Mouse (Mus musculus): ENCODE results near the gene Tmem140.

The Tmem140 gene

DNA sequence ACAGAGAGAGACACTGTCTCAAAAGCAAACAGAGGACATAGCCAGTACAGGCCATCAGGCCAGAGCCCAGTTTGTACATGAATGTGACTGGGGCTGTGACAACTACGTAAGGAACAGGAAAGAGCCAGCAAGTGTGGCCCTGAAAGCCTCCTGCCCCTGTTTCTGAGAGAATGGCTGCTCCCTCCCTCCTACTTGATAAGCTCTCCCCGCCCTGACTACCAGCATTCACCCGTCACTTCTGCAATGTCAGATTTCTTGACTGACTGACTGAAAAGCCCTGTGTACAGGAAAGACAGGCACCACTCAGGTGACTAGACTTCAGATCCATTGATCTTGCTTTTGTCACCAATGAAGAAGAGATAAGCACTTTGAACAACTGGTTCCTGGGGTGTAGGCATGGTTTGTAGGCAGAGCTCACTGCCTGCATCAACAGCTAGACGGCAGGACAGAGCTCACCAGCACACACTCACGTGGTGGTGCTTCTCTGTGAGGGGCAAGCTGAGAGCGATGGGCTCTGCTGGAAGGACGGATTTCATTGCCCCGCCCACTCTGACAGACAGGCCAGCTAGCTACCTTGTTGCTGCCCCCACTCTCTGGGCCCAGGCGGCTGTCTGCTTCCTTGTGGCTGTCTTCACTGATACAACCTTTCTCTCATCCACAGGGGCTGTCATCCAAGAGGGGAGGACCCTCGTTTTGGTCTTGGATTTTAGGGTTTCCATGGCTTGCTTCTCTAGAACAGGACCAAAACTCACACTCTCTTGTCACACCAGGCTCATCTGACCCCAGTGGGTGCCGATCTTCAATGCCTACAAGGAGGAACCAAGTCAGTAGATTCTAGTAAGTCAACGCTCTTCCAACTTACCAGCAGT lies 13.3 kb downstream of the Tmem140 start:
- DNase-seq: peak; percentile 31

DNA sequence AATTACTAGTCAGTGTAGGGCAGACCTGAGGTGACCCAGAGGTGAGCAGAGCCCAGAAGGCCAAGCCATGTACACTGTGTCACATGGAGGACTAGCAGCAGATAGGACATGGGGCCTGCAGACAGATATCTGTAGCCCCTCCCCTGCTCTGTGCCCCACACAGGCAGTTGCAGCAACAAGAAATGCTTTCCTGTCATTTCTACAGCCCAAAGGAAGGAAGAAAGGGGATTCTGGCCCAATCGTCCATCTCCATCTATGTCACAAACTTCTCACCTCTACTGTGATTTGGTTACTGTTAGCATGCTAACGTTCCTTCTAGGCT lies 13.8 kb downstream of the Tmem140 start:
- DNase-seq: no peak

DNA sequence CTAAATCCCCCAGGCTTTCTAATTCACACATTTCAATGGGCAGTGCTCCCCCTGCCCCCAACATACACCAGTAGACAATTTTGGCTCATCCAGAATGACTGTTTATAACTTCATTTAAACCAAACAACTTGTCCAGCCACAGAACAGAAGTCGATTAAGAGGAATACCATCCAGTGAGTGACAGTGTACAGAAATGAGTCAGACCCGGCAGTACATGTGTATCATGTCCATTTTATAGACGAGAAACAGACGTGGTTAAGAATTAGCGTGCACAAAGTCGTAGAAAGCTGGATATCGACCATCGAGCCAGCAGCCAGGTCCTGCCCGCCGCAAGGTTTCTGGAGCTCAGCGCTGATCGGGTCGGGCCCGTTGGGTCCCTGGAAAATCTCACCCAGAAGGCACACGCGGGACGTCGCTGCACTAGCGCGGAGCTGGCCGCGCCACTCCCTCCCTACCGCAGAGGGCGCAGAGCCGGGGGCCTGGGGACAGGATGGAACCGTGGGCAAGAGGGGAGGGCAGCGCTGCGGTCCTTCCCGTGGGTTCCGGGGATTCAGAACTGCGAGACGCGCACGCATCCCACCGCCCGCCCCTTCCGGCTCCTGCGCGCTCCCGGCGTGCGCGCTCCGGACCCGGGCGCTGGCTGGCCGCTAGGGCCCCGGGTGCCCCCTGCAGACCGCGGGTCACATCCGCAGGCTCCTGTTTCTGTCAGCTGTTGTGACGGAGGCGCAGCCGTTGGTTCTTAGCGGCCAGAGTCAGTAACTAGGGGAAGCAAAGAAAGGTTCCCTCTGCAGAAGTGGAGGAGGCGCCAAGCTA lies 14.8 kb downstream of the Tmem140 start, which contains the start of gene Cyren:
Gene Cyren, minus strand, starts transcription at position 552 of the 813 bp plus-strand sequence.
- peak; percentile 90 for DNase-seq

DNA sequence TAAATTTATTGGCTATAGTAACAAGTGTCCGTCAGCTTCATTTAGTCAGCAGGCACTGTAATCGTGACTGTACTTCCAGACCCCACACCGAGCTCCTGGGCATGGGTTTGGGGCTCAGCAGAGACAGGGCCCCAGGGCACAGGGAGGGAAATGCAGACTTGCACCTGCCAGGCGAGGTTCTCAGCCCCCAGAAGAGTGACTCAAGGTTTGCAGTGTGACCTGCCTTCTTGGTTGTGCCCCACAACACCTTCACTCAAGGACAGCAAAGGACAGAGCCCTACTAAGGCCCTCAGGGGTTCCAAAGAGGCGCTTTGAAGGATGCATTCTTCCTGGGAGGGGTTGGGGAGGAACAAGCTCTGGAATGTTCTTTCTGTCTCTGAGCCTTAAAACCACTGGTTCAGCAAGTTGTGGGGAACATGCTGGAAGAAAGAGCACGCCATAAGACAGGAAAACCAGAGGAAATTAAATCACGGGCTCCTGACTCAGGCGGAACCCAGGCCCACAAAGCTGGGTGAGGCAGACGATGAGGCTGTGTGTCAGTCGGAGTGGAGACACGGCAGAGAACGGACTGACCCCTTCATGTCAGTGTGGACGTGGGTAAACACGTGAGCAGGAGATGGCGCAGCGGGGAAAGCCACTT lies 16.3 kb downstream of the Tmem140 start:
- no peak for DNase-seq

DNA sequence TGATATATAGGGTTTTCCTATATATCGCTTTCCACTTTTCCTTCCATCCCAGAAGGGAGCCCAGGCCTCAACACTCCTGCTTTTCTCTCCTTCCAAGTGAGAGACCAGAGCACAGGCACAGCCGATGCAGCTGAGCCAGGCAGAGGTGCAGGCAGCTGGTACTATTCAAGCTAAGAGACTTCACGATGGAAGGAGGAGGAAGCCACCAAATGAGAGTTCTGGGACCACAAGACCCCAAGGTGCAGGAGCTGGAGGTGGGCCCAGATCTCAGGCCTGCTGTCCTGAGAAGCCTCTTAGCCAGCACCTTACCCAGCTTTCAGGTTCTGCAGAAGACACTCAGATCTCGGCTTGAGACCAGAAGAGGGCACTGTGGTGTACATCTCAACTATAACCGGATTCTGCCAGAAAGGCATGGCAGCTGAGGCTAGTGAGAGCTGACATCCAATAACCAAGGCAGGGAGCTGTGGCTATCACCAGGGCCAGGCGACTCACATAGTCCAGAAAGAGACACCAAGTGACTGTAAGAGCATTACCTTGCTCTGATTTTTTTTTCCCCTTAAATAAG lies 17.0 kb downstream of the Tmem140 start:
- DNase-seq: peak; percentile 69

DNA sequence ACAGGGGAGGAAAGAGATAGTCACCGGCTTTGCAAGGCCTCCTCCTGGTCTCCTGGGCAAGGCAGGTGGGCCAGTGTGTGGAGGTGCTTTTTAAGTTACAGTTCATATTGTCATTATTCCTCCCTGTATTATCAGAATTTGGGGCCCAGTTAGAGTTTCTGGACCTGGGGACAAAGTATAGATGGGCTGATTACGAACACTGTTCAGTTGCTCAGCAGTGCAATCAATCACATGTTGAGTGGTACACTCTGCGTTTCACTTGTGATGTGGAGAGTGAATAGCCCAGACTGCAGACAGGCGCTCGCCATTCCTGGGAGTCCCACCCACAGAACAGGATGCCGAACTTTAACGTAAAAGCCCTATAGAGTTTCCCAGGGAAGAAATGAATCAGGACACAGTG lies 21.8 kb downstream of the Tmem140 start:
- DNase-seq: no peak

DNA sequence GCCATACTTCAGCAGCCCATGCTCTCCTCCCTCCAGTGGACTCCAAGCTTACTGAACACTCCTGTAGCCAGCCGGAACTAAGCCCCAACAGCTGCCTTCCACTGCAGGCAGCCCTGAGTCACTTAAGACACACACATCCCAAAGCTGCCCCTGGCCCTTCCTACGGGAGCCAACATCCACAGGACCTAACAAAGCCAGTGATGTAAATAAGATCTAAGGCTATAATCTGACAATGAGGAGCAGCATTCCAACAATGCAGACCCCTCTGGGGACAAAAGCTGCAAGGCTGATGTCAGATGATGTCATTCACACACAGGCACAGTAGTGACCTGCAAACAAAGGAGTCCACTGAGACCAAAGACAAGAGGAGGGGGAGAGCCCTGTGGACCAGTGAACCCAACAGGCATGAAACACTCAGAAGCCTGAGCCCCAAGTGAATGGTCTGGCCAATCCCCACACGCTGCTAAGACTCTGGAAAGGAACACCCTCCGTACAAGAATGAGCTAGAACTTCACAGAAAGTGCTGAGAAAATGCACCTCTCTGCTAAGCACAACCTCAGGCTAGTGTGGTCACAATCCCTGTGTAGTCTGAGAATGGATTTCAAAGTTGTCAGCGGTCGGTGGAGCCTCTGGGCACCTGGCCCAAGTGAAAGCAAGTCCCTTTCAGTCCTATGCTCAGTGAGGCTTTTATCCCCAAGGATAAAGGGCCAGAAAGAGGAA lies 24.3 kb downstream of the Tmem140 start:
- no peak for DNase-seq

DNA sequence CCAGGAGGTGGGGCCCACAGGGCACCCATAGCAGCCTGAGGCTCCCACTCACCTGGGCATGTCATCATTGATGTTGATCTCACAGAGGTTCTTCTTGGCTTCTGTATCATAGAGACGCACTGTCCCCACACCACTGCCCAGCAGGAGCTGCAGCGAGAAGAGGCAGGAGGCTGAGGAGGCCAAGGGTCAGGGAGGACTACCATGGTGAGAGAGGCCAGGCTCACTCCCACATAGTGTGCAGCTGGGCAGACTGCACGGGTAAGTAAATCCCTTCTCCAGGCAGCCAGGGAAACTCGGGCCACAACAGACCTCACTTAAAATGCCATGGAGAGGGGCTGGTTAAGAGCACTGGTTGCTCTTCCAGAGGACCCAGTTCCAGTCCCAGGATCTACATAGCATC lies 26.2 kb downstream of the Tmem140 start:
- DNase-seq: no peak

DNA sequence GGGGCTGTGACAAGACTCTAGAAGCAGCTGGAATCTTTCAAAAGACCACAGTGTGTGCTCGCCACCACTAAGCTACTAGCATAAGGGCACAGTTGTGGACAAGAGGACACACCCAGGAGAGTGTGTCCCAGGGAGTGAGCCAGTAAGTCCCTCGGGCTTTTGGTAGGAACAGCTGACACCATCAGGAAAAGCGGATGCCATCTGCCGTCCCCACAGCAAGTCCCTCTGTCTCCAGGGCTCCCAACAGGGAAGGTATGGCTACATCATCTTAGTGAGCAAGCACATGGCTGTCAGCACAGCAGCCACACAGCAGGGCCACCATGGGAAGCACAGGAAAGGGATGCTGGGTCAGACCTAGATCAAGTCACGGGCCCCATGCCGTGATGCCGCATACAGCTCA lies 32.6 kb downstream of the Tmem140 start:
- peak; percentile 50 for DNase-seq

DNA sequence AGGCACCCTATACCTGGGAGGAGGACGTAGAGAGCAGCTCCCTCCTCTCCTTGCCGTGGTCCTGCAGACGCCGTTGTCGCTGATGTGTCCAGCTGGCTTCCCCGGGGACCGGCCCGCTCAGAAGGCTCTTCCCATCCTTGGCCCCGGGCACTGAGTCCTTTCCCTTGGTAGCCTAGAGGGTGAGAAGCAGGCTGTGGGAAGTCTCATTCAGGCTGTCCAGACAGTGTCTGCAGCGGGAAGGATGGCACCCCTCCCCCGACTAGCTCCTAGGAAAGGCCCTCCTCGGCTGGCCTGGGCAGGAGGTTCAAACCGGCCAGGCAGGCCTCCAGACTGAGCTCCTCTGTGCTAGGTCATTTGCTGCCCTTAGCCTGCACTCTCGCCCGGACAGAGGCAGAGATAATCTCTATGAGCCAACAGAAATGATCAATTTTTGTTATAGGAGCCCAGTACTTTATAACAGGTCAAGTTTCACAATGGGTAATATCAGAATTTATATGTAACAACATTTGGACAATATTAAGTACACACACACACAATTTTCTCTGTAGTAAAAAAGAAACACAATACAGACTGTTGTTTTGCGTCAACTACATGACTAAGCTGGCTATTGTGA lies 33.3 kb downstream of the Tmem140 start:
- no peak for DNase-seq

DNA sequence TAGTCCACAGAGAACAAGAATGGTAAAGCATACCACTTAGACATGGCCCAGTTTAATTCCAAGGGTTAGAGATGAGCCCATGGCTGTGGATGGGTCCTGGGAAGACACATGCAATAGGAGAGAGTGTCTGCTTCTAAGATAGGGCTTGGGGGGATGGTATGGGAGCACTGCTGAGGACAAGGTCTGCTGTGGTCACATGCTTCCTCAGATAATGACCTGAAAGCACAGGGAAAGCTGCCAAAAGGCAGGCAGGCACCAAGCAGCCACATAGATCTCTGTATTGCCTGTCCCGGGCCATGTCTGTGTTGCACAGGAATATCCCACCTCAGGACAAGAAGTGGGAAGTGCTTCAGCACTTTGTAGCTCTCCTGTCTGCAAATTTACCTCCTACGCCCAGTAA lies 36.2 kb downstream of the Tmem140 start:
- no peak for DNase-seq

DNA sequence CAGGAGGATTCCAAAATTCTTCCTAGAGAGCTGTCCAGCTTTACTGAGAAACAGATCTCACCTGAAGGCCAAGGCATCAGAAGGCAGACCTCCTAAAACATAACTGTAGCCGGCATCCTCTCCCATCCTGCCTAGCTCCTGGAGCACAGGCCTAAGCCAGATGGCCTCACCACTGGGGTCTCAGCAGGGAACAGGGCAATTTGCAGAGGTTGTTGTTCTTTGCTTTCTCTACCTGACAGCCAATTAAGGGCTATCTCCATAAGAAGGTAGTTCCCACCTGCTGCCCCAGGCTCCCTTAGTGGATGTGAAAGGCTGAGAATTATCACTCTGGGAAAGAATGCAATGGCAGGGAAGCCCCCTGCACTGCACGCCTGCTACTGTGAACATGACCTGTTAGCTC lies 38.0 kb downstream of the Tmem140 start:
- DNase-seq: peak; percentile 59

DNA sequence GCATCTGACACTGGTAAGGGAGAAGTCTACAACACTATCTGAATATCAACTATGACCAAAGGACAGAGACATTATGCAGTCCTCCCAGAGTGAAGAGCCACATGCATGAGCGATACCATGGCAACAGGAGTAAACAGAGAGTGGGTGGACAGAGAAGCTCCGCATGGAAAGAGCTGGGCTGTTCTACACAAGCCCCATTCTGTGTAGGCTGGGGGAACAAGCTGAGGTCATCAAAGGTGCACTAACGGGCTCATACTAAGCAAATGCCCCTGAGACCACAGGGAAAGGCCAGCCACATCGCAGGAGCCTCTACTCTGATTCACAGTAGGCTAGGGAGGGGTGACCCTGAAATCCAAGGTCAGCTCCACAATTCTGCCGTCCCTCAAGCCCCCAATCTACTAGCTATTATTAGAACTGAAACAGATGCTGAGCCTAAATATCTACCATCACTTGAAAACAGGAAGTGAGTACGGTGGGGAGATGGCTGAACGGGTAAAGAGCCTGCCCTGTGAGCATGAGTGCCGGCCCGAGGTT lies 39.0 kb downstream of the Tmem140 start:
- DNase-seq: no peak

DNA sequence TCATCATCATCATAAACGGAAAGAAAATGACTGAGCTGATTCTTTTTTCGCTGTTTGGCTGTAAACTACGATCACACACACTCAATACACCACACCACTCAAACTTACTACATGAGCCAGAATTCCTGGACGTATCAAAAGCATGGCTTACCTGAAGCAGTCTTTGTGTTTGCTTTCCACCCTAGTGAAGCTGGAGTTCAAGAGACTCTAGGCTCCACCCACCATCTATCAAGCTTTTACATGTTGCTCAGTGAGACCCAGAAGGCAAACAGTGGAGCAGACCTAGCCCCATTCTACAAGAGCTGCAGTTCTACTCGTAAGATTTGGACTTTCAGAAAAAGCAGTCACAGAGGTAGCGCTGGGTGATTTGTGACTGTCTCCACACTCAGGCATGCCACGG lies 39.6 kb downstream of the Tmem140 start:
- no peak for DNase-seq

DNA sequence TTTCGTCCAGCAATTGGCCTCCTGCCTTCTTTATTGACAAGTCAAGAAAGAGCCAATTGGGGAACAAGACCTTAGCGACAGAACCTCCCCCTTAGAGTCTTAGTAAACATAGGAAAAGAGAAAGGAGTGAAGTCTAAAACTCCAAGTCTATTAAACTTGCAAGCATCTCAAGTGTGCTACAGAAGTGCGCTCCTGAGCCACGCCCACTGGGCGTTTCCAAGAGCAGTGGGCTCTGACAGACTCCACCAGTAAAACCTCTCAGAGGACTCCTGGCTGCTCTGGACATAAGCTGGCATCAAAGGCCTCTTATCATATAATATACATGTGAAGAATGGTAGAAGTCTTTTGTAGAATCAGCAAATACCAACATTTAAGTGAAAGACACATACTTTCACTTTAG lies 40.5 kb downstream of the Tmem140 start:
- DNase-seq: no peak

DNA sequence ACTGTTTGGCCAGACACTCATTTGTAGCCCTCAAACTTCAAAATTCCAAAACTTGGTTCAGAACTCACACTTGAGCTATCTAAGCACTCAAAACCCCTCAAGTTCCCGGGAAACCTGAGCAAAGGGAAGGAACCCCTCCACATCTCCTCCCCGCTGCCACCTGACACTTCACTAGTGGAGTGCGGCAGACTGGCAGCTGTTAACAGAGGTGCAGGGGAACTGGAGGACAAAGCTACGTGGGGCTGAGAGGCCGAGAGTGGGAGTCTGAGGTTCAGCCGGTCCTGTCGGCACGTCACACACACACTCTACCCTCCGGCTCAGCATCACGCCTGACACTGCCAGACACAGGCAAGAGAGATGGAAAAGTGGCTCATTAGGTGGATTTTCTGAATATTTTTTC lies 40.9 kb downstream of the Tmem140 start:
- no peak for DNase-seq

DNA sequence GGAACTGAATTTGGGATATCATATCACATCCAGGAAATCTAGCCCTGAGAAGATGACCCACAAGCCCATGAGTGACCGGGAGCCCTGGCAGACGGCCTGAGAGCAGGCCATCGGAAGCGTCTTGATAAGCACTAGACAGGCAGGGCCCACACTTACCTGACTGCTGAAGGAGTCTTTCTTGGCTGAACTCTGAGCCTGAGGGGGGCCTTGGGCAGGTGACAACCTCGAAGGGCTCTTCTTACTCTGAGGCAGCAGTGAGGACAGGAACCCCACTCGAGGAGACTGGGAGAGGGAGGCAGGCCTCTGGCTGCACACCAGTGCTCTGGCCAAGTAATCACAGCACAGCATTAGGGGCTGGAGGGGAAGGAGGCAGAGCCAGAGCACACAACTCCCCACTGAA lies 41.4 kb downstream of the Tmem140 start:
- no peak for DNase-seq

DNA sequence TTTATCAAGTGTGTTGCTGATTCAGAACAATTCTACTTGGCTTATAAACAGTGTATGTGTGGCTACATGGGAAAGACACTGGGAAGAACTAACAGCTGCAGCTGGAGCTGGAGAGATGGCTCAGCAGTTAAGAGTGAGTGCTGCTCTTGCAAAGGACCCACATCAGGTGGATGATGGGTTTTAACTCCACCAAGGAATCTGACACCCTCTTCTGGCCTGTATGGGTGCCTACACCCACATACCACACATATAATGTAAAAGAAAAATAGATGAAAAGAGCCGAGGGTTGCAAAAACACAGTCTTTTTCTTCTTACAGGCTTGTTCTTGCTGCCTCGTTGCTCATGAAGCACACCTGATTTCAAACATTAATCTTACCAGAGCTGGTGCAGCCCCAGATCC lies 43.2 kb downstream of the Tmem140 start:
- DNase-seq: no peak

DNA sequence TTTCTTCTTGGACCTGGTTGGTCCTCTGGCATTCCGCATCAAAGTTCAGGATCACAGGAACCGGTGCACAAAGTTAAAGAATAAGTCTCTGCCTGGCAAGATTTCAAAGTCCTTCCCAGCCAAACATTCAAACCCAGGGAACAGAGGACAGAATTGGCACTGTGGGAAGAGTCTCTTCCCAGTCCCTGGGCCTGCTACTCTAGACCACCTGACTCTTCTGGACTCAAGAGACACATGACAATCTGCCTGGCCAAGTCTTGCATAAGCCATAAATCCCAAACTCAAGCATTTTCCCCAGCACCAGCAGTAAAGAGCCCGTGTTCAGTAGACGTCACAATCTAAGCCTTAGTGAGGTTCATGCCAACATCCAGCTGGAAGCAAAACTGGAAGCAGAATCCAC lies 43.7 kb downstream of the Tmem140 start:
- no peak for DNase-seq

DNA sequence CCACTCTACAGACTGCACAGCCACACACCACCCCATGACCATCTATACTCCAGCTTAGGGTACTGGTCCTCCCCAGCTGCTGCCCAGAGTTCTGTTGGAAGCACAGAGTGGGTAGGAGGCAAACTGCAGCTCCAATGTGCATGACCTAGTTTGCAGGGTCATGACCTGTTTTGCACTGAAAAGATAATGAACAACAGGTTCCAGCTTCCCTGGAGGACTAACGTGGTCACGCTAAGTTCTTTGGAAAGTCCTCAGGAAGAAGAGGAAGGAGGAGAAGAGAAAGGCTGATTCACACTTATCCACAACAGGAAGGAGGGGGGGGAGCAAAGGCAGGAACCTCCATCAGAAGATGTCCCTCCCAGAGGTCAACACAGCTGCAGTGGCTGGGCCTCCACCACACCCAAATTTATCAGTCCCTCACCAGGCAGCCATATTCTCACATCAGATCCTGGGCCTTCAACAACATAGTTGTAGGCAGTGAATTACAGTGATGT lies 44.2 kb downstream of the Tmem140 start:
- no peak for DNase-seq

DNA sequence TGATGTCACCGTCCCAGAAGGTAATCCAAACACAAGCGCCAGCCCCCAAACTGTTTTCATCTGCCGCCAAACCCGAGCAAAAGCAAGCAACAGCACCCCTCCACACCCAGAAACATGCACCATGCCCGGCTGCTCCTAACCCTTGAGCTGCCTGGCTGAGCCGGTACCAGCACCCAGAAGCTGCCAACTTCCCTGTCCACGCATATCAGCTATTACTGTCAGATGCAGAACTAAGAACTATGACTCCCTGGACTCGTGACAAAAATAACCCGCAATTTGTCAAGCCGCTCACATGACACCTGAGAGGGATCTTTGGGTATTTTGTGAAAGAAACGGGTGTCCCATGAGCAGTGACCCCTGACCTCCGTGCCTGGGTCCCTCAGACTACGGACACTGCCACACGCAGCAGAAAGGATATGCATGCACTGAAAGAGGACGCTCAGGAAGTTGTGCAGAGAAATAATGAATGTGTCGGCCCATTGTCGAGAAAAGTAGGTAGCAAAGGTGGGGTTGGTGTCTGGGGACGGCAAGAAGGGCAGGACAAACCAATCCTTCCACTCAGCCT lies 44.8 kb downstream of the Tmem140 start:
- no peak for DNase-seq

Measured in cerebellum, adult 9-10 months (tissue).